Mouse (Mus musculus) neural tube, embryonic 15.5 days (tissue): ENCODE results near the gene Gramd1b. TPM values are rescaled to one million over a fixed set of nuclear protein-coding genes. Genes with fewer than 3 reads are reported as not detected.

Experiments used
- ATAC-seq: fragments of 200-750 bp; cut with Nextera tagmentation; 2 replicates; pipeline ENCODE4 v1.8.0; 2017; ENCODE audit warnings: mild to moderate bottlenecking, moderate TSS enrichment, moderate library complexity; ENCODE audit not compliant: low FRiP score
- H3K27ac ChIP-seq: fragments of 300-500 bp; sonication (generic); replicated peaks from 2 replicates; pipeline ENCODE4 v1.5.1; 2015; ENCODE audit warnings: mild to moderate bottlenecking, inconsistent platforms
- H3K27me3 ChIP-seq: fragments of 300-500 bp; sonication (generic); replicated peaks from 2 replicates; pipeline ENCODE4 v1.6.1; 2015; ENCODE audit warnings: inconsistent platforms
- H3K36me3 ChIP-seq: fragments of 300-500 bp; sonication (generic); 2 replicates; pipeline ENCODE4 v1.6.1; 2015; ENCODE audit warnings: inconsistent platforms
- H3K4me1 ChIP-seq: fragments of 300-500 bp; sonication (generic); 2 replicates; pipeline ENCODE4 v1.6.1; 2015; ENCODE audit warnings: inconsistent platforms
- H3K4me2 ChIP-seq: fragments of 300-500 bp; sonication (generic); 2 replicates; pipeline ENCODE4 v1.6.1; 2015; ENCODE audit warnings: inconsistent platforms, mild to moderate bottlenecking, moderate library complexity
- H3K4me3 ChIP-seq: fragments of 300-500 bp; sonication (generic); replicated peaks from 2 replicates; pipeline ENCODE4 v1.5.1; 2015; ENCODE audit warnings: mild to moderate bottlenecking, inconsistent platforms
- H3K9ac ChIP-seq: fragments of 300-500 bp; sonication (generic); replicated peaks from 2 replicates; pipeline ENCODE4 v1.6.1; 2015; ENCODE audit warnings: mild to moderate bottlenecking, inconsistent platforms
- H3K9me3 ChIP-seq: fragments of 300-500 bp; sonication (generic); replicated peaks from 2 replicates; pipeline ENCODE4 v1.6.1; 2016; ENCODE audit warnings: inconsistent platforms
- WGBS: fragments of 180-500 bp; shearing (Covaris S2); methylation state at CpG from one replicate; pipeline ENCODE4 v1.1.7; 2015; ENCODE audit warnings: mixed read lengths; 5-methylcytosine and 5-hydroxymethylcytosine counted together
- polyA plus RNA-seq: library from polyadenylated mRNA; unstranded; fragments of >200 nt; fragmentation: Nextera tagmentation; extraction: Ambion mirVana; gene quantifications from 2 replicates; pipeline ENCODE4 v1.2.1, GENCODE M21; 2015

The Gramd1b gene
- polyA plus RNA-seq, 1 experiment from 2014 or later, result 16.3 TPM

- 95% methylated on average over 5 of the region's 5 CpGs for WGBS
- no peaks in the 10 kb centered on the region for H3K36me3 ChIP-seq
- H3K9me3 ChIP-seq, result no peaks in the 10 kb centered on the region
- no peak for ATAC-seq
- no peak overlapping the region for H3K4me2 ChIP-seq
- H3K4me1 ChIP-seq, result peaks cover 7% of the 10 kb centered on the region
- no peak overlapping the region for H3K4me3 ChIP-seq
- H3K27ac ChIP-seq, result no peak overlapping the region
- H3K9ac ChIP-seq, result no peak overlapping the region
- no peaks in the 10 kb centered on the region for H3K27me3 ChIP-seq
Measured at GRCm38 (mm10) chr9:40418803-40419202, 112.4 kb downstream of the Gramd1b start.

- Histone ChIP-seq H3K27ac (no peak overlapping the region), H3K4me1 (peaks cover 7% of the 10 kb centered on the region), H3K36me3 (no peaks in the 10 kb centered on the region), H3K9ac (no peak overlapping the region), H3K4me2 (no peak overlapping the region), H3K4me3 (no peak overlapping the region), H3K9me3 (no peaks in the 10 kb centered on the region), H3K27me3 (no peaks in the 10 kb centered on the region)
- ATAC-seq, result no peak
- 88% methylated on average over 7 of the region's 7 CpGs for WGBS
Measured at GRCm38 (mm10) chr9:40416150-40416549, 115.0 kb downstream of the Gramd1b start.

- ATAC-seq, result peak; percentile 79
Measured at GRCm38 (mm10) chr9:40414904-40415766, 116.0 kb downstream of the Gramd1b start.

GRCm38 (mm10) chr9:40414498-40414903 is 116.7 kb downstream of the Gramd1b start:
- H3K27me3 ChIP-seq, result no peaks in the 10 kb centered on the region
- H3K4me3 ChIP-seq, result peak overlapping the region; percentile 61
- peak overlapping the region; percentile 72 for H3K27ac ChIP-seq
- peak overlapping the region; percentile 73 for H3K9ac ChIP-seq
- under 1% methylated on average over 15 of the region's 15 CpGs for WGBS
- H3K36me3 ChIP-seq, result no peaks in the 10 kb centered on the region
- peak; percentile 86 for ATAC-seq
- no peaks in the 10 kb centered on the region for H3K9me3 ChIP-seq
- H3K4me1 ChIP-seq, result peaks cover 7% of the 10 kb centered on the region
- H3K4me2 ChIP-seq, result peak overlapping the region; percentile 96

More at GRCm38 (mm10) chr9:40414904-40415766, 116.0 kb downstream of the Gramd1b start:
- Histone ChIP-seq H3K4me3 (peak overlapping the region; percentile 61), H3K9ac (peak overlapping the region; percentile 73), H3K4me2 (peak overlapping the region; percentile 96), H3K27me3 (no peaks in the 10 kb centered on the region), H3K36me3 (no peaks in the 10 kb centered on the region), H3K9me3 (no peaks in the 10 kb centered on the region), H3K4me1 (peaks cover 7% of the 10 kb centered on the region), H3K27ac (peak overlapping the region; percentile 72)
- 37% methylated on average over 18 of the region's 18 CpGs for WGBS

- Histone ChIP-seq H3K27me3 (no peaks in the 10 kb centered on the region), H3K4me2 (no peak overlapping the region; the same call in 1 of the 2 replicates), H3K27ac (no peak overlapping the region), H3K4me3 (no peak overlapping the region), H3K9me3 (no peaks in the 10 kb centered on the region), H3K4me1 (peaks cover 11% of the 10 kb centered on the region), H3K36me3 (no peaks in the 10 kb centered on the region), H3K9ac (no peak overlapping the region)
- WGBS, result 94% methylated on average over 4 of the region's 4 CpGs
- ATAC-seq, result no peak
Measured at GRCm38 (mm10) chr9:40413601-40414000, 117.6 kb downstream of the Gramd1b start.

GRCm38 (mm10) chr9:40412931-40413330 is 118.3 kb downstream of the Gramd1b start:
- H3K9me3 ChIP-seq, result no peaks in the 10 kb centered on the region
- H3K4me3 ChIP-seq, result no peak overlapping the region
- peaks cover 11% of the 10 kb centered on the region for H3K4me1 ChIP-seq
- no peaks in the 10 kb centered on the region for H3K27me3 ChIP-seq
- WGBS, result 94% methylated on average over 14 of the region's 14 CpGs
- ATAC-seq, result no peak
- no peak overlapping the region for H3K27ac ChIP-seq
- H3K9ac ChIP-seq, result no peak overlapping the region
- H3K36me3 ChIP-seq, result no peaks in the 10 kb centered on the region
- H3K4me2 ChIP-seq, result no peak overlapping the region

GRCm38 (mm10) chr9:40412246-40412645 is 118.9 kb downstream of the Gramd1b start:
- no peak for ATAC-seq
- H3K4me1 ChIP-seq, result peaks cover 11% of the 10 kb centered on the region
- no peak overlapping the region for H3K4me3 ChIP-seq
- H3K27ac ChIP-seq, result no peak overlapping the region
- H3K9me3 ChIP-seq, result no peaks in the 10 kb centered on the region
- WGBS, result 80% methylated on average over 4 of the region's 4 CpGs
- no peaks in the 10 kb centered on the region for H3K36me3 ChIP-seq
- H3K4me2 ChIP-seq, result no peak overlapping the region
- H3K9ac ChIP-seq, result no peak overlapping the region
- no peaks in the 10 kb centered on the region for H3K27me3 ChIP-seq

GRCm38 (mm10) chr9:40410895-40411294 is 120.3 kb downstream of the Gramd1b start:
- Histone ChIP-seq H3K27me3 (no peaks in the 10 kb centered on the region), H3K36me3 (no peaks in the 10 kb centered on the region), H3K9ac (no peak overlapping the region), H3K4me3 (no peak overlapping the region), H3K4me1 (peaks cover 11% of the 10 kb centered on the region), H3K9me3 (no peaks in the 10 kb centered on the region), H3K4me2 (no peak overlapping the region), H3K27ac (no peak overlapping the region)
- 96% methylated on average over 3 of the region's 3 CpGs for WGBS
- ATAC-seq, result no peak

- Histone ChIP-seq H3K27ac (no peak overlapping the region), H3K9me3 (no peaks in the 10 kb centered on the region), H3K9ac (no peak overlapping the region), H3K27me3 (no peaks in the 10 kb centered on the region), H3K4me3 (no peak overlapping the region), H3K36me3 (no peaks in the 10 kb centered on the region), H3K4me2 (no peak overlapping the region), H3K4me1 (0 out of 2 replicates have a peak, but pooled peaks cover 6% of the 10 kb centered on the region)
- WGBS, result 30% methylated on average over 2 of the region's 2 CpGs
- ATAC-seq, result peak; percentile 40; the same call in 1 of the 2 replicates
Measured at GRCm38 (mm10) chr9:40409071-40409470, 122.1 kb downstream of the Gramd1b start.

- 68% methylated on average over 3 of the region's 3 CpGs for WGBS
- H3K4me1 ChIP-seq, result 0 out of 2 replicates have a peak, but pooled peaks cover 4% of the 10 kb centered on the region
- no peak for ATAC-seq
Measured at GRCm38 (mm10) chr9:40408415-40408814, 122.8 kb downstream of the Gramd1b start.

GRCm38 (mm10) chr9:40407876-40408275 is 123.3 kb downstream of the Gramd1b start:
- ATAC-seq, result no peak
- H3K4me3 ChIP-seq, result no peak overlapping the region
- no peak overlapping the region for H3K27ac ChIP-seq
- WGBS, result 78% methylated on average over 5 of the region's 5 CpGs
- 0 out of 2 replicates have a peak, but pooled peaks cover 4% of the 10 kb centered on the region for H3K4me1 ChIP-seq
- H3K4me2 ChIP-seq, result no peak overlapping the region
- no peak overlapping the region for H3K9ac ChIP-seq
- H3K27me3 ChIP-seq, result no peaks in the 10 kb centered on the region
- no peaks in the 10 kb centered on the region for H3K9me3 ChIP-seq
- no peaks in the 10 kb centered on the region for H3K36me3 ChIP-seq

More at GRCm38 (mm10) chr9:40408415-40408814, 122.8 kb downstream of the Gramd1b start:
- Histone ChIP-seq H3K4me3 (no peak overlapping the region), H3K27me3 (no peaks in the 10 kb centered on the region), H3K9me3 (no peaks in the 10 kb centered on the region), H3K36me3 (no peaks in the 10 kb centered on the region), H3K4me2 (no peak overlapping the region), H3K9ac (no peak overlapping the region), H3K27ac (no peak overlapping the region)

- Histone ChIP-seq H3K27ac (no peak overlapping the region), H3K4me2 (no peak overlapping the region), H3K4me1 (0 out of 2 replicates have a peak, but pooled peaks cover 4% of the 10 kb centered on the region), H3K9me3 (no peaks in the 10 kb centered on the region), H3K36me3 (no peaks in the 10 kb centered on the region), H3K27me3 (no peaks in the 10 kb centered on the region), H3K9ac (no peak overlapping the region), H3K4me3 (no peak overlapping the region)
- ATAC-seq, result no peak
- 73% methylated on average over 6 of the region's 6 CpGs for WGBS
Measured at GRCm38 (mm10) chr9:40405804-40406203, 125.4 kb downstream of the Gramd1b start.
